Mouse (Mus musculus) G1E (cell line): Measurements from ENCODE around the gene Maml3.

Experiments
- CTCF ChIP-seq: IDR thresholded peaks from 2 replicates; pipeline ENCODE4 v1.5.1; 2012; ENCODE audit warnings: low read depth, low read length, inconsistent platforms, mixed read lengths
- GATA1 ChIP-seq: IDR thresholded peaks from 2 replicates; pipeline ENCODE4 v1.6.1; 2012; ENCODE audit warnings: borderline replicate concordance, low read length, inconsistent platforms, mixed read lengths
- GATA2 ChIP-seq: IDR thresholded peaks from 2 replicates; pipeline ENCODE4 v1.6.1; 2012; ENCODE audit warnings: low read depth, low read length, inconsistent platforms, borderline replicate concordance

GRCm38 (mm10) chr3:52119216-52119615, 14.3 kb upstream of the Maml3 start:
- TF ChIP-seq GATA2 (no peak), CTCF (no peak), GATA1 (no peak)
